Mouse (Mus musculus) thymus, postnatal 36 days (tissue): ENCODE data around the gene Mettl16.

Source experiments
- DNase-seq, 2 experiments: peaks; one replicate each; pipeline ENCODE4 v3.0.0; 2022; ENCODE audit warnings: mixed read lengths in 2 of 2

Gene Mettl16

DNA sequence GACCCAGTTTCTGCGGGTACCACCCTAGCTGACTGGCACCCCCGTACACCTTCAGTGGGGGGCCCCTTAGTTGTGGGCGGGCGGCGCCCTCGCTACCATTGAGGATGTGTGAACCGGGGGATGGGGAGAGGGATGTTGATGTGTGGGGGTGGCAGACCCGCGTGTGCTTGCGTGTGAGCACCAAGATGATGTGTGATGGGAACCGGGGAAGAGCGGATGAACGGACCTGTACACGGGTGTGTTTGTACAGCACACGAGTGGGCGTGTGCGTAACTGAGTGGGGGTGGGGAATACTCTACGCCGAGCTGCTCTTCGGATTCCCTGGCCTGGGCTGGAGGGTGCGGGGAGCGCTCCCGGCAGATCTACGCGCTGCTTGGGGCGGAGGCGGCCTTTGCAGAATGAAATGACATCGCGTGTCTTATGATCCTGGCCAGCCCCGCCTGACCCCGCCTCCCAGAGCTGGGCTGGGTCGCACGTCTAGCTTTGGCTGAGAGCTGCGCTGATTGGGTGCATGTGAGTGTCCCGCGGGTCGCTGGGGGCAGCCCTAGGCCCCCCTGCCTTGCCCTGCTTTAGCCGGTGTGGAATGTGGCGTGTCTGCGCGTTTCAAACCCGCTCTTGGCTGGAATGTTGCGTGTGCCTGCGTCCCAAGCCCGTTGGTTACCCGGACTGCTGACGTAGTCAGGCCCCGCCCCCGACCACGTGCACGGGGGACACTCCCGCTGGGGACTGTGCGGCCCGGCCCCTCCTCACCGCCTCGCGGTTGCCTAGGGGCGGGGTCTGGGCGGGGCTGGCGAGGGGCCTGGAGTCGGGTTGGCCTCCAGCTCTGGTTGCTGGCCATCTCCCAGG is 61.2 kb downstream of the Mettl16 start:
- peak; percentile 97 for DNase-seq

DNA sequence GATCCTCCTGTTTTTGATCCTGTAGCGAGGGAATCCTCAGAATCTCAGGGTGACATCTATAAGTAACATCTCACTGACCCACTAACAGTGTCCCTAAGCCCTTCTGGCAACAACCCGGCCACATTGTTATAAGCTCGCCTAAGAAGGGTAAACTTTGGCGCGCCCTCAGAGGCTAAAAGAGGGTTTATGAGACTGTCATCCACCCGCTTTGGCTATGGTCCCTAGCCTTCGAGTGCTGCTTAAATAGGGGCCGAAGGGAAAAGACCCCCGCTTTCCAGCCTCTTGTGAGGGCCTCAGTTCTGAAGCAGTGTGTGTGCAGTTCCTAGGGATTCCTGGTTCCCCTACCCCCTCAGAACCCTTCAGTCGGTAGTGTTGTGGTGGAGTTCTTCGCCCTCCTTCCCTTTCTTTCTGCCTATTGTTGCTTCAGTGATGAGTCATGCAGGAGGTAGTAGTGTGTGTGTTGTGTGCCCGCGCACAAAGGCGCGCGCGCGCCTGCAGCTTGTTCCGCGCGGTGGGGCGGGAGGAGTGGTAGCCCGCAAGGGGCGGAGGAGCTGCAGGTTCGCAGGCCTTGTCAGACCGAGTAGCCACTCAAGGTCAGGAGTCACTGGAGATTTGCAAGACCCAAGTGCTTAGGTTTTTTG is 62.0 kb downstream of the Mettl16 start:
- DNase-seq, result peak; percentile 62 to 80

DNA sequence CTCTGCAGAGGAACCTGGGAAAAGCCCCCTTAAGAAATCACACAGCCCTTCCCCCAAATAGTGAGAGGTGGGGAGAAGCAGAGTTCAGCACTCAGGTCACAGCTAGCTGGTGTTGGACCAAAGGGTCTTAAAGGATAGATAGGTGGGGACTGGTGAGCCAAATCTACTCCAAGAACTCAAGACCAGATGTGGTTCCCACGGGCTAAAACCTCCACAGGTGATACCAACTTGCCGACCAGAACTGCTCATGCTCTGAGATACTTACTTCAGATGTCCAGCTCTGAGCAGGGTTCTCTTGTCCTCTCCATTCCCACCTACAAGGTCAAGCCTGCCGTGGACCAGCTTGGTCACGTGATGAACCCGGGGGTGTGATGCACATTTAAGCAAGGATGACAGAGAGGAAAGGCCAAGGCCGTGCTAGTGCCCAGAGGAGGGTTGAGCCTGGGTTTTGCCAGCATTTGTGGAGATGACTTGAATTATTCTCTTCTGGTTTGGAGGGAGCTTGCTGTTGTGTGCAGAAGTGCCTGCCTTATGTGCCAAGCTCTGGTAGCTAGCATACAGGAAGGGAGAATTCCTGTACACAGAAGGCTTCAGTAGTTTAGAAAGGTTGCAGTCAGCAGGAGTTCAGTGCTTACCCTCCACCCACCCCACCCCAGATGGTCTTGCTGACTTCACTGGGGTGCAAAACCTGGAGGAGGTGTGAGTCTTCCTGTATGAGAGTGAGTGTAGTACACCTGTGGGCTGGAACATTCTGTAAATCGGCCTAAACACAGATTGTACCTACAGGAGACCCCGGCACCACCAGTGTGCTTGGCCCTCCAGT is 63.1 kb downstream of the Mettl16 start:
- peak in 1 of 2 experiments; percentile 6 for DNase-seq

- no peak for DNase-seq
Measured at GRCm38 (mm10) chr11:74834359-74834638, 63.7 kb downstream of the Mettl16 start.

DNA sequence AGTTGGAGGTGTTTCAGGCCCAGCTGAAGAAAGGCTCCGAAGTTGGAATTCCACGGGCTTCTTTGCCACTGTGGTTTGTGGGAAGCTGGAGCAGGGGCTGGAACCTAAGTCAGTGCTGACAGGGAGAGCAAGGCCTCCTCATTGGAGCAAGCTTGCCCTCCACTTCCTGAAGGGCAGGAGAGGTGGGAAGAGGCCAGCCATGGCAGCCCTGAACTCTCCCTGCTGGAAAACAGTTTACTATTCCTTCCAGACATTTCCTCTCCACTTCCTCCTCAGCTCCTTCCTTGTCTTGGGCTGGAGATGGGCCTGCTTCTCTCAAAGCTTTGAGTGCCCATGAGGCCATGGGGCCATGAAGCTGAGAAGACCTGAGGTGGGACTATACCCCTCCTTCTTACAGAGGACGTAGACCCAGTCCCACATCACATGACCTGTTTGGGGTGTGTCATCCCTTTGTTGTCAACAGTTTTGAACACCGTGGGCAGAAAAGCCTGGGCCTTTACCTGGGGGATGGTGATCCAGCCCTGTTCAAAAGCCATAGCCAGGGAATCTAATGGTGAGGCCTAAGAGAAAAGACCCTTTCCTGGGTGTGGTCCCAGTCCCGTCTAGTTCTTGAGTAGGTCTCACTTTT is 64.1 kb downstream of the Mettl16 start:
- DNase-seq, result no peak

DNA sequence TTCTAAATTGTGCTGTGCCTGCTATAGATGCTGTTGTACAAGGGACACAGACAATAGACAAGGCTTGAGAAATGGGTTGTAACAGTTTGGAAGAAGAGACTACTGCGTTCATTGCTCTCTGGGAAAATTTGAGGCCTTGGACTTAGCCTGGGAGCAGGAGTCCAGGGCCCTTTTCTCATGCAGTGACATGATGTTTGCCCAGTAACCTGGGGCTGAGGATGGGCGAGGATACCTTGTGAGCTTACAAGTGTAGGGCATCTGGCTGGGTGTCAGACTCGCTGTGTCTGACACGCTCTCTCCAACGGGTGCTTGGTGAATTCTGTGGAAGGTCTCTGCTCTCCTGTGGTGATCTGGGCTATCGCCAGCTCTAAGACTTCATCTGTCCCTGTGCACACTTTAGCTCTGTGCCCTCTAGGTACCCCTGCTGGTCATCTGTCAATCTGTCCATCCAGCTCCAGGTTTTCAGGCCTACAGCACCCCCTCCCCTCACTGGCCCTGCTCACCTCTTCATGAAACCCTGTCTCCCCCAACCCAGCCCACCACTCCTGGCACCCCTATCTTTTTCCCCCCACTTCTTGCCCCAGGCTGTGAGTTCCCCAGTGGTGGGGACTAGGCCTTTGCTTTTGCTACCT is 65.1 kb downstream of the Mettl16 start:
- DNase-seq, result no peak

DNA sequence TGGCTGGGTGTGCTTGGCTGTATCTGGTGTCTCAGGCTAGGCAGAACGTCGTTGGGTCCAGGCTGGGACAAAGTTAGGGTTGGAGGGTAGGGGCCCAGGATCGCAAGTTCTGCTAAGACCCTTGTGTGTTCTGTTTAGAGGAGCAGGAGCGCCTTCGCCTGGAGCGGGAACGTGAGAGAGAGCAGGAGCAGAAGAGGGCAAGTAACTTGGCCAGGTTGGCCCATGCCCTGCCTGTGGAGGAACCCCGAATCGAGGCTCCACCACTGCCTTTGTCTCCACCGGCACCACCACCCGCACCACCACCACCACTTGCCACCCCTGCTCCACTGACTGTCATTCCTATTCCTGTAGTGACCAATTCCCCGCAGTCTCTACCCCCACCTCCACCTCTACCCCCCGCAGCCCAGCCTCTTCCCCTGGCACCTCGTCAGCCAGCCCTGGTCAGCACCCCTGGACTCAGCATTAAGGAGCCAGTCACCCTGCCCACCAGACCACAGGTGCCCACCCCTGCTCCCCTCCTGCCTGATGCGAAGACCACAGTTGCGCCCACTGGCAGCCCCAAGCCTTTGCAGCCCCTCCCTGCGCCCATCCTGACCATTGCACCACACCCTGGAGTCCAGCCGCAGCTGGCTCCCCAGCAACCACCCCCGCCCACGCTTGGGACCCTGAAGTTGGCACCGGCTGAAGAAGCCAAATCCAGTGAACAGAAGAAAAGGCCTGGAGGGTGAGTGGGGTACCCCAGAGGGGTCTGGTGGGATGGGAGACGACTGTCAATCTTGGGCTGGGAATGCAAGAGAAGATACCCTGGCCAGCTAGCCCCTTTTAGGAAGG is 65.8 kb downstream of the Mettl16 start:
- peak in 1 of 2 experiments; percentile 42 for DNase-seq

DNA sequence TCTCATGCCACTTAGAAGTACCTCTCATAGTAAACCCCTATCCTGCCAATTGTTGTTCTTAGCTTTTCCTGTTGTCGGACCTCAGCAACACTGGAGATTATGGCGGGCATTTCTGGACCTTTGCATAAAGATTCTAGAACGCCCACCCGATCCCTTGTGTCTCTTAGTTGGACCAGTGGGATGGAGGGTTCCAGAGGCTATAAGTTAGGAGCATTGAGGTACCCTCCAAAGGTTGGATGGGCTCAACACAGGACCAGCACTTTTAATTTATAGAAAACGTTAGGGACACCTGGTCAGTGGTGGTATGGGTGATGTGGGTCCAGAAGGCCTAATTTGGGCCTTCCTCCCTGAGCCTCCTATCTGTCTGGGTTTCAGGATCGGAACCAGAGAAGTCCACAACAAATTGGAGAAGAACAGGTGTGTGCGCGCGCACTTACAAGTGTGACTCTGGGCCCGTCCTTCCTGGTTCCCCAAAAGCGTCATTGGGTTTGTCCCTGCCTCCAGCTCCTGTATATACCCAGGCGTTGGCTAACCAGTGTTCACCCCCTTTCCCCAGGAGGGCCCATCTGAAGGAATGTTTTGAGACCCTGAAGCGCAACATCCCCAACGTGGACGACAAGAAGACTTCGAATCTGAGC is 66.5 kb downstream of the Mettl16 start:
- DNase-seq, result peak in 1 of 2 experiments; percentile 6

DNA sequence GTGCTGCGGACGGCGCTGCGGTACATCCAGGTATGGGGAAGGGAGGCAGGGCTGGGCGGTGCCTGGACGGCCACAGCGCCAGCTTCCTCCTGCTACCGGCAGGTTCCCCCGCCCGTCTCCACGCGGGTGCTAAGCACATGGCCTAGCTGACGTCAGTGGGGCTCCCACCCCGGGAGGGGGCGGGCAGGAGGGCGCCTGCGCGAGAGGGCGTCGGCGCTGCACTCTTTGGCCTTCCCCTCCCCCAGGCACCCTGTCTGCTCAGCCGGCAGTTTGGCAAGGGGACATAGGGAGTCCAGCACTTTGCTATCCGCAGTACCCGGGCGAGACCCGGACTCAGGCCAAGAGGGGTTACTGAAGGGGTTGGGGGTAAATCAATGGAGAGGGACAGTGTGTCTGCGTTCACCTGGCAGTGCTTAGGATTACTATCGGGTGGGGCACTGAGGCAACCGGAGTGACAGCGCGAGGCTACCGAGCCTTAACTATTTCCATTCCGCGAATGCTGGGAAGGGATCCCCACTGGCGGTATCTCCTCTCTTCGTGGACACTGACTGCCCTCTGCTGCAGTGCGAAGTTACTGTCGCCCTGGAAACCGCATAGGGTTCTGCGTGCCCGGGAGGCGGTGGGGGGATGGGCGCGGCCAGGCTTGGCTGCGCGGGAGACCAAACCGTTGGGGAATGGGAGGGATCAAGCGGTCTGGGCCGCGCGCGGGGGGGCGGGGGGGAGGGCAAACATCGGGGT is 67.2 kb downstream of the Mettl16 start:
- DNase-seq, result peak; percentile 96 to 98

DNA sequence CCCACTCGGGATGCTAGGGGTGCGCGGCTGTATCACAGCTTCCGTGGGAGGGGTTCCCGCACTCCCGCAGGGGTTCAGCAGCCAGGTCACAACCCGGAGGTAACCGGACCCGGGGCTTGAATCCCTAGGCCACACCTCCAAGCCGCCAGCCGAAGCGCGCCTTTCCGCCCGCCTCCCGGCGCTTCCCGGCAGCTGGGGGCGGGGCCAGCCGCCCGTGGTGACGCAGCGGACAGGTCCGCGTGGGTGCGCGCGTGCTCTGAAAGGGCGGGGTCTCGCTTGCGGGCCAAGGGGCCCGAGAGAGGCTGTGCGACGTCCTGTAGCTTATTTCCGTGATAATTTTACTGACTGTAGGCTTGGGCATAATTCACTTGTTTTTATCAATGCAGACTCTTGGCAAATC is 67.8 kb downstream of the Mettl16 start:
- peak; percentile 94 to 97 for DNase-seq

DNA sequence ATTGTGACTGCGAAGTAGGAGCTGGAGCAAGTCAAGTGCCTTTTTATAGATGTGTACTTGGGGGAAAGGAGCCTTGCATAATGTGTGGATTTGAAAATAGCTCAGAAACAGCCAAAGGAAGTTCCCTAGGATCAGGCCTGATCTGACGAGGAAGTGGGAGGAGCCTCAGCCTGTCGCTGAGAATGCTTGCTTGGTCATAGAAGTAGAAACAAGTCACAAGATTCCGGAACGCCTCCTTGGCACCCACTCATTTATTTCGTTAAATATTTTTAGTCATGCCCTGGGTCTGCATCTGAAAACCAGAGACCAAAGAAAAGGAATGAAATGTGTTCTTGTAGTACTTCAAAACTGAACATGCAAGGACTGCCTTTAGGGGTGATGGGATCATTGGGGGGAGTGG is 68.3 kb downstream of the Mettl16 start:
- DNase-seq, result peak; percentile 47 to 70

- DNase-seq, result peak in 1 of 2 experiments; percentile 6
Measured at GRCm38 (mm10) chr11:74839860-74840715, 69.5 kb downstream of the Mettl16 start.

- DNase-seq, result no peak
Measured at GRCm38 (mm10) chr11:74840739-74841138, 70.1 kb downstream of the Mettl16 start.

- peak in 1 of 2 experiments; percentile 5 for DNase-seq
Measured at GRCm38 (mm10) chr11:74841366-74841765, 70.7 kb downstream of the Mettl16 start.

GRCm38 (mm10) chr11:74842045-74842444 is 71.4 kb downstream of the Mettl16 start:
- no peak for DNase-seq

DNA sequence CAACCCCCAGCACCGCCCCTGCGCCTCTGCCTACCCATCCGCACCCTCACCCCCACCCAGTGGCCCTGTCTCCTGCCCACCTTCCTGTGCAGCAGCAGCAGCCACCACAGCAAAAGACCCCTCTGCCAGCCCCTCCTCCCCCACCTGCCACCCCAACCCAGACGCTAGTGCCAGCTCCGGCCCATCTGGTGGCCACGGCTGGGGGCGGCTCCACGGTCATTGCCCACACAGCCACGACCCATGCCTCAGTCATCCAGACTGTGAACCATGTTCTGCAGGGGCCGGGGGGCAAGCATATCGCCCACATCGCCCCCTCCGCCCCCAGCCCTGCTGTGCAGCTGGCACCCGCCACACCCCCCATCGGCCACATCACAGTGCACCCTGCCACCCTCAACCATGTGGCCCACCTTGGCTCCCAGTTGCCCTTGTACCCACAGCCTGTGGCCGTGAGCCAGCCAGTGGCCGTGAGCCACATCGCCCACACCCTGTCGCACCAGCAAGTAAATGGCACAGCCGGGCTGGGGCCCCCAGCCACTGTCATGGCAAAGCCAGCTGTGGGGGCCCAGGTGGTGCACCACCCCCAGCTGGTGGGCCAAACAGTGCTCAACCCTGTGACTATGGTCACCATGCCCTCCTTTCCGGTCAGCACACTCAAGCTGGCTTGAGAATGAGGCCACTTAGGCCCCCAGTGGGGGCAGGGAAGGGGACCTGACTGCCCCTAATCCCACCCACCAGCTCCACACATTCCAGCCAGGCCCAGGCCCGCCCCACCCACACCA is 72.2 kb downstream of the Mettl16 start:
- peak in 1 of 2 experiments; percentile 38 for DNase-seq

GRCm38 (mm10) chr11:74843435-74843714 is 72.7 kb downstream of the Mettl16 start:
- DNase-seq, result no peak

DNA sequence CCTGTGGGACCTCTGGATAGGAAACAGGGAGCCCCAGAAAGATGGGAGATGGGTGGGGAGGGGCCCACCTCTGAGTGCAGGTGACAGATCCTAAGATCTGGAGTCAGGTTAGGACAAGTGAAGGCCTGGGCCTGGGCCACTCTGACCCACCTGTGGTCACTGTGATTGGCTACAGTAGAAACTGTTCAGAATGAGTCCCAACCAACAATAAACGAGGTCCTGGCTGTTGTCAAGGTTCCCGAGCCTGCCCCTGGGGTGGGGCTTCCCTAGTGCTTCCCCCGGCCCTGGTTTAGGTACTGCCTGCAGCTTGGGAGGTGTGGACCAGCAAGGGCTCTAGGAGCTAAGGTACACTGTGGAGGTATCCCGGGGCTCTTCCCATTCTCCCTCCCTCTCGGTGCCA is 73.1 kb downstream of the Mettl16 start:
- DNase-seq, result no peak

GRCm38 (mm10) chr11:74845784-74846183 is 75.2 kb downstream of the Mettl16 start:
- no peak for DNase-seq
